Mouse (Mus musculus): Measurements from ENCODE around the gene Gm266.
A peak's percentile ranks its signal among the peaks of the same experiment; 100 is the strongest.

Gene Gm266

GRCm38 (mm10) chr12:111436640-111437039 is 49.0 kb downstream of the Gm266 start:
- DNase-seq (ENCODE audit: low spot score in 2 of 2): peak in 1 of 2 experiments; percentile 36

GRCm38 (mm10) chr12:111436170-111436569 is 49.5 kb downstream of the Gm266 start:
- DNase-seq (ENCODE audit: low spot score in 2 of 2): peak in 1 of 2 experiments; percentile 29

- DNase-seq (ENCODE audit: low spot score in 2 of 2): no peak
Observed at GRCm38 (mm10) chr12:111434745-111435327, 50.8 kb downstream of the Gm266 start.
